ENCODE assay signal across 9 mouse cellular contexts in genomic region chr14:13284091-13284844, GRCm38 (mm10). TPM values are rescaled to one million over a fixed set of nuclear protein-coding genes. Genes with fewer than 3 reads are reported as not detected.
A peak's percentile ranks its signal among the peaks of the same experiment; 100 is the strongest.
DNase-seq lines count a peak whose midpoint lies in the region; ATAC-seq and TF ChIP-seq lines count a peak whose summit lies in the region.
"Had no signal": no experiment of that assay in that cellular context is flagged by ENCODE, and none has a peak within 500 bp of the region (broad histone marks: within the 10 kb centered on the region; RNA-seq: fewer than 3 reads in every experiment).

Synpr (plus strand) TSS chr14:13284780.

- H3K27ac ChIP-seq in ES-E14 (ENCODE audit: insufficient read depth, low read depth, low read length, poor library complexity, severe bottlenecking): no peak within 1 kb of the TSS
- H3K27ac ChIP-seq in hindbrain, embryonic 12.5 days: no peak within 1 kb of the TSS
- H3K27ac ChIP-seq in neural tube, embryonic 13.5 days (replicated peaks): no peak within 1 kb of the TSS

- in situ Hi-C loops in ES-E14 (cut with MboI; ENCODE audit: low sequenced_read_pairs in 2 of 2, unreplicated experiment in 2 of 2): no loop called here

- DNase-seq in ES-E14 (ENCODE audit: low read depth, low spot score): peak; percentile 67
- DNase-seq in ZHBTc4 (ENCODE audit: low read depth, low spot score): peak; percentile 93
- DNase-seq in embryo, embryonic 9.5 days (ENCODE audit: extremely low spot score): peak; percentile 83
- DNase-seq in left cerebral cortex, postnatal 36 days (ENCODE audit: low spot score in 2 of 2): peak; percentile 61 to 72
- DNase-seq in thymus, adult 18-20 months: no peak

- H3K9me3 ChIP-seq in ES-E14 (ENCODE audit: control insufficient read depth, insufficient read depth, low read depth, low read length): no peaks in the 10 kb centered on the region
- H3K9me3 ChIP-seq in hindbrain, embryonic 12.5 days (replicated peaks): no peaks in the 10 kb centered on the region
- no peaks in the 10 kb centered on the region for H3K9me3 ChIP-seq in neural tube, embryonic 13.5 days

- peak within 1 kb of the TSS; percentile 16 to 66; a peak in 3 of 4 replicates for H3K4me3 ChIP-seq in ES-E14 (ENCODE audit: insufficient read depth in 1 of 2, low read depth in 1 of 2, low read length in 2 of 2, poor library complexity in 1 of 2, severe bottlenecking in 1 of 2)
- H3K4me3 ChIP-seq in hindbrain, embryonic 12.5 days: peak within 1 kb of the TSS; percentile 37
- peak within 1 kb of the TSS; percentile 42 for H3K4me3 ChIP-seq in neural tube, embryonic 13.5 days
- H3K4me3 ChIP-seq: erythroblast, embryonic 14.5 days had no signal

- 8% methylated on average over 27 of the region's 27 CpGs for WGBS in hindbrain, embryonic 12.5 days
- WGBS in neural tube, embryonic 13.5 days: 6% methylated on average over 26 of the region's 27 CpGs

- no peaks in the 10 kb centered on the region for H3K4me1 ChIP-seq in ES-E14 (ENCODE audit: control insufficient read depth in 2 of 2, insufficient read depth in 2 of 2, low read length in 2 of 2, poor library complexity in 1 of 2)
- H3K4me1 ChIP-seq in hindbrain, embryonic 12.5 days: peaks cover 9% of the 10 kb centered on the region; the same call in 1 of the 2 replicates
- peaks cover 14% of the 10 kb centered on the region for H3K4me1 ChIP-seq in neural tube, embryonic 13.5 days (replicated peaks)

- no peaks in the 10 kb centered on the region for H3K36me3 ChIP-seq in ES-E14 (ENCODE audit: control insufficient read depth, insufficient read depth, low read length, poor library complexity, severe bottlenecking)
- H3K36me3 ChIP-seq in hindbrain, embryonic 12.5 days: no peaks in the 10 kb centered on the region
- no peaks in the 10 kb centered on the region for H3K36me3 ChIP-seq in neural tube, embryonic 13.5 days

- peak within 1 kb of the TSS; percentile 80 for H3K4me2 ChIP-seq in hindbrain, embryonic 12.5 days (replicated peaks)
- peak within 1 kb of the TSS; percentile 68 for H3K4me2 ChIP-seq in neural tube, embryonic 13.5 days

- intact Hi-C loops in left cerebral cortex, postnatal 36 days (cut with DNase I): no loop called here

- peaks cover 9% of the 10 kb centered on the region; the same call in 1 of the 2 replicates for H3K27me3 ChIP-seq in hindbrain, embryonic 12.5 days
- H3K27me3 ChIP-seq in neural tube, embryonic 13.5 days: peaks cover 14% of the 10 kb centered on the region

- ATAC-seq in hindbrain, embryonic 12.5 days (ENCODE audit: low FRiP score): peak; percentile 100
- ATAC-seq in neural tube, embryonic 13.5 days (ENCODE audit: low read depth): peak; percentile 100
- no peak for ATAC-seq in megakaryocyte, adult 5-6 weeks (ENCODE audit: poor library complexity, severe bottlenecking)

- H3K9ac ChIP-seq in ES-E14 (ENCODE audit: insufficient read depth, low read depth, low read length, poor library complexity, severe bottlenecking): no peak within 1 kb of the TSS
- peak within 1 kb of the TSS; percentile 51 for H3K9ac ChIP-seq in hindbrain, embryonic 12.5 days
- peak within 1 kb of the TSS; percentile 64 for H3K9ac ChIP-seq in neural tube, embryonic 13.5 days

TF ChIP-seq in ES-E14, 5 proteins besides CTCF, POLR2A, EP300 and RAD21:
- TF ChIP-seq MAFK (IDR thresholded peaks at IDR 0.05; ENCODE audit: insufficient read depth, low read depth, low read length) (no peak), CHD2 (IDR thresholded peaks at IDR 0.05; ENCODE audit: low read depth, low read length) (no peak), HCFC1 (IDR thresholded peaks at IDR 0.05; ENCODE audit: borderline replicate concordance, insufficient read depth, low read length) (no peak), ZNF384 (IDR thresholded peaks at IDR 0.05; ENCODE audit: low read depth, low read length) (no peak), ZC3H11A (IDR thresholded peaks at IDR 0.05; ENCODE audit: borderline replicate concordance, low read depth, low read length) (no peak)

RNA-seq across cellular contexts. Expression of gene Synpr, which starts in this region (rescaled TPM):
- total RNA-seq in ES-E14 (2012; rRNA removed): 0.21 and 0.22 TPM in 2 replicates
- polyA plus RNA-seq in hindbrain, embryonic 12.5 days (2016; fragmentation: Nextera tagmentation; extraction: Ambion mirVana): 22.5 and 27.2 TPM in 2 replicates
- total RNA-seq in left cerebral cortex, postnatal 36 days (2021): 100 to 1,000 TPM; 120 to 125 TPM
- 27.3 and 27.6 TPM in 2 replicates for polyA plus RNA-seq in neural tube, embryonic 13.5 days (2015; fragmentation: Nextera tagmentation; extraction: Ambion mirVana)
- total RNA-seq in megakaryocyte, adult 5-6 weeks (2015): not detected in 2 replicates
- not detected in 2 replicates for total RNA-seq in megakaryocyte, adult 5-6 weeks (2017)
- polyA plus RNA-seq: erythroblast, embryonic 14.5 days had no signal

Comparison
In these comparisons a context has a peak if more than half of its experiments do, and no peak if none do; other contexts are left out.
1. RNA of gene Synpr (total RNA-seq): 120 to 125 TPM in left cerebral cortex, postnatal 36 days; 0.21 to 0.22 TPM in ES-E14 and not detected in megakaryocyte, adult 5-6 weeks; every median in the first group is over 10 times any median in the second.
2. Peak in DNase-seq and H3K4me3 ChIP-seq in ES-E14; RNA of the gene not detected or under 1 TPM.
3. DNase-seq: peak in ZHBTc4 (single experiment), embryo, embryonic 9.5 days (single experiment) and left cerebral cortex, postnatal 36 days (2 of 2); none in thymus, adult 18-20 months (0 of 2).
4. Peak in every context shown above with its lines, with median percentiles within 50 percentile points of each other: H3K4me3 ChIP-seq.